Mouse (Mus musculus) adrenal gland, postnatal 14 days (tissue): ENCODE measurements at regions not wholly inside any gene's neighbourhood (a gene's known extent, or its start where the extent isn't known, plus 50 kb on each side); places are given as distances from the start of the nearest gene placed in this dataset.

ENCODE experiments used
- DNase-seq: peaks from one replicate; pipeline ENCODE4 v3.0.0; 2021; ENCODE audit warnings: mixed read lengths

- DNase-seq = no peak
Observed at GRCm38 (mm10) chr15:62150296-62150695, 1227.5 kb upstream of the A1bg start.

GRCm38 (mm10) chr15:62148680-62149237, 1225.9 kb upstream of the A1bg start:
- DNase-seq = peak; percentile 13

GRCm38 (mm10) chr15:62147343-62147953, 1224.6 kb upstream of the A1bg start:
- no peak for DNase-seq

DNA sequence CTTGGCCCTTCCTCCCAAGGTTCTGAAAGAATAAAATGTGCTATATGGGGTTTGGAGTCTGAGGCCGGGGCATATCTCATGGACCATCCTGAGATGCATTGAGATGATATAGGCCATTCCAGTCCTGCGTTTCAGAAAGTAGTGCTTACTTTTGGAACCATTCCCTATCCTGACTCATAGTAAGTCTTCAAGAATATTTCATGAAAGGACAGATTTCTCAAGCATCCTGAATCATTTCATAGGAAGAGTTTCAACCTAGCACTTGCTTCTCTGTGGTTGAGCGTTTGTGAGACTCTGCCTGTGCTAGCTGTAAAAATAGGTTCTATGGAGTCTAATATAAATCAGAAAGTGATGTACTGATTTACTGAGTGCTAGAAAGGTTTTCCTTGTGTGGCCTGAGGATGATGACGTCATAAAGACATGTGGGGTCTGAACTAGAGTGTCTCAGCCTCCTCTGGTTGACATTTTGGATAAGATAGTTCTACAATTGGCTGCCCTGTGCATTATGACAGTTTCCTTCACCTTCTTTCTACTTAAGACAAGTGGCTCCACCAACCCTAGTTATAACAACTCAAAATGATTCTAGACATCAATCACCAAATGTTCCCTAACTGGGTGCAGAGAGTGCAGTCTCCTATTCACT, 1223.0 kb upstream of the A1bg start:
- DNase-seq = no peak

- DNase-seq = no peak
Observed at GRCm38 (mm10) chr15:62144776-62145564, 1222.2 kb upstream of the A1bg start.

DNA sequence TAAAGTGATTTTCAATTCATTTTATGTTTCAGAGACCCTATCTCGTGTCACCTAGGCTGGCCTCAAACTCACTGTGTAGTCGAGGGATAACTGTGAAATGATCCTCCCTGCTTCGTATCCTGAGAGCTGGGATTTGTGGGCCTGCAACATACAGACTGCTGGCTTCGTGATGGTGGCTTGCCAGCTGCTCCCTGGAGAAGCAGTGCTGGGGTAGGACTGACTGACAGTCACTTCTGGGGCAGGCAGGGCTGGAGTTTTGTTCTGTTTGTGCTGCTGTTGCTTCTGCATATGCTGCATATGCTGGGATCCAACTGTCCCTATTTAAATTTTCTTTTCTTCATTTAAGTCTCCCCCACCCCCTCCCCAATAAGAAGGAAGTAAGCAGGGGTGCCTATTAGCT, 1217.0 kb upstream of the A1bg start:
- no peak for DNase-seq

GRCm38 (mm10) chr15:62139192-62139591, 1216.4 kb upstream of the A1bg start:
- DNase-seq = peak; percentile 24

DNA sequence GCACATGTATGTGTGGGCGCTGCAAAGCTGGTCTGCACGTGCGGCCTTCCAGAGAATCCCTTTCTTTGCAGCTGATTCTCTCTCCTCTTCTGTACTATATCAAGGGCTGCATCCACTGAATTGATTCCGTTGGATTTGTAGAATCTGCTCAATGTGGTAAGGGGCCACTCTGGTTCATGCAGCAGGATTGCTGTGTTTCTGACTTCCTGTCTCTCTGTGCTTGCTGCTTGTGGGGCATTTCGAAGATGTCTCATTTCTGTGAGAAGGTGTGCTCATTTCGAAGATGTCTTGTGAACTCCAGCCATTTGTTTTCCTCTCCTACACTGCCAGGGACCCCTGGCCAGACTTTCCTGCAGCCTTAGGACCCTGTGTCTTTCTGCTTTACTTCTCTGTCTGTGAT, 1215.9 kb upstream of the A1bg start:
- no peak for DNase-seq

- peak; percentile 54 for DNase-seq
Observed at GRCm38 (mm10) chr15:62136932-62137594, 1214.3 kb upstream of the A1bg start.

DNA sequence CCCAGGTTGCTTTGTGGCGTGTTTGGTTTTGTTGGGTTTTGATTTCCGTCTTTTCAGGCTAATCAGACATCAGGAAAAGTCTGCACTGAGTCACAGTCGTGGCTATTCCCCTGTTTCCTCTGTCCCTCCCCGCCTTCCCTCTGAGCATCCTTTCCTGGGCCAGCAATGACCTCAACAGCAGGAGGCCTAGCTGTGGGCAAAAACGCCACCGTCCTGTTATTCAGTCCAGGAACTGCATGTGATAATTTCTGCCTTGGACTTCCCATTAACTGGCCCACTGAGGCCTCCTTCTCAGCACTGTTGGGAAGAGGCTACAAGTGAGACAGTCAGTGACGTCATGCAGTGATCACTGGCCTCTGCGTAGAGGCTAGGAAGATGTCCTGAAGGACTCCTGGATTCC, 1212.0 kb upstream of the A1bg start:
- DNase-seq = no peak

GRCm38 (mm10) chr15:62134308-62134707, 1211.5 kb upstream of the A1bg start:
- no peak for DNase-seq

- no peak for DNase-seq
Observed at GRCm38 (mm10) chr15:62132895-62133294, 1210.1 kb upstream of the A1bg start.

GRCm38 (mm10) chr15:62131686-62132085, 1208.9 kb upstream of the A1bg start:
- DNase-seq = no peak

- no peak for DNase-seq
Observed at GRCm38 (mm10) chr15:62130530-62130929, 1207.7 kb upstream of the A1bg start.

GRCm38 (mm10) chr15:62128546-62129212, 1205.9 kb upstream of the A1bg start:
- no peak for DNase-seq

DNA sequence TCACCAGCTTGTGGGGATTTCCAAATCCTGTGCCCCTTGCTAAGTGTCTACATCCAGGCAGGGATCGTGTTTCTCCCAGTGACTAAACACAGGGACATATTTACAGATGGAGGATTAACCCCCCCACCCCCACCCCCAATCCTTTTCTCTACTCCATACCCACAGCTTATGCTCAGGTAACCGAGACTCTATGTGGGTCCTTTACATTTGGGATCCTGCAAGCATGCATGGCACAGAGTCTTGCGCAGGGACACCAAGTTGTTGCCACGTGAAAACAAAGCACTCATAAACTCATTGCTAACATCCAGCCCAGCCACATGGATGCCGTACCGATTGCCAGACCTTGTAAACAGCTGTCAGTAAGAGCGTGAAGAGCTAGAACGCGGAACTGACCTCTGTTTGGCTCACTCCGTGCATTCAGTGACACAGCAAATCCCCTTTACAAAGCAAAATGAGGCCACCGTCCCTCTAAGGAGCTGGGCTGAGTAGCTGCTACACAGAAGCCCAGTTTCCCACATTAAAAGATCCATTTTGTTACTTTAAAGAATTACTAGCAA, 1204.9 kb upstream of the A1bg start:
- no peak for DNase-seq

GRCm38 (mm10) chr15:62125718-62126117, 1202.9 kb upstream of the A1bg start:
- no peak for DNase-seq

GRCm38 (mm10) chr15:62123756-62124155, 1200.9 kb upstream of the A1bg start:
- no peak for DNase-seq

DNA sequence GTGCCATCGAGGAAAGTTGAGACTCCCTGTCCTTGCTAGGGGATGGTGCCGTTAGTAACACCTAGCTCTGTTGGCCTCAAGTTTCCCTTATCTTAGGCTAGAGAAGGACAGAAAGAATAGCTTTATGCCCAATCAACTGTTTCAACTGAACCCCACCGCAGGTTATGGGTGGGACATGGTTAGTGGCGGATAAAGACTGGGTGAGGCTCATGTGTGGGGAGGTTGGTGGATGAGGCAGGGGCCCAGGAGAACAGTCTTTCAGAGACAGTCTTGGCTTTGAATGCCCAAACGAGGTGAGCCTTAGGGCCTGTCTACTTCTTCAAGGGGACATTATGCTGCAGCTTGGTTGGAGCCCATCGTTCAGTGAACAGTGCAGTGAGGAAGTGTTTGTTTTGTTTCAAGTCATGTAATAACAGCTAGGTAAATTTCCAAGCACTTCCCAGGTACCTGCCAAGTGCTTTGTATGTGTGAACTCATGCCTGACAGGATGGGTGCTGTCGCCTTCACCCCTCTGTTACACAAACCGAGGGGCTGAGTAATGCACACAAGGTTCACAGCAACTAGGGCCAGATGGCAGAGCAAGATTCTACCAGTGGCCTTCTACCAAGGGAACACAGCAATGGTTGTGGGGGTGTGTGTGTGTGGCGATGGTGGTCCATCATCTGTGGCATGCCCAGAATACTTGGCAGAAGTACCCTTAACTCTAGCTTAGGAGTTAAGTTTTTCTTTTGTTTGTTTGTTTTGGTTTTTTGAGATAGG, 1199.6 kb upstream of the A1bg start:
- DNase-seq = no peak

DNA sequence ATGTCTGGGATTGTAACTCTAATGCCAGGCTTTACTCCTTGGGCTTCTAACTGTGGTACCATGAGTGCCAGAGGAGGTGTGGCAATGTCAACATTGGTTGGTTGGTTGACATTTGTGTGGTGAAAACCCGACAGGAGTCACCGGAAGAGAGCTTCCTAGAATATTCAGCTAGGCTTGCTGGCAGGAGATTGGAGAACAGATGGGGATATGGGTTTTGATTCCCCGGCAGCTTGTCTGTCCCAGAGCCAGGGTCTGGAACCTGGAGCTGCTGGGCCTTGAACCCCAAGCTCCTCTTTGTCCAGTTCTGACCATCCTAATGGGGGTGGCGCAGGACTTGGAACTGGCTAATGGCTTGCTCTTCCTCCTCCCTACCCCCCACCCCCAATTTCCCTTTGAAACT, 1198.9 kb upstream of the A1bg start:
- no peak for DNase-seq

DNA sequence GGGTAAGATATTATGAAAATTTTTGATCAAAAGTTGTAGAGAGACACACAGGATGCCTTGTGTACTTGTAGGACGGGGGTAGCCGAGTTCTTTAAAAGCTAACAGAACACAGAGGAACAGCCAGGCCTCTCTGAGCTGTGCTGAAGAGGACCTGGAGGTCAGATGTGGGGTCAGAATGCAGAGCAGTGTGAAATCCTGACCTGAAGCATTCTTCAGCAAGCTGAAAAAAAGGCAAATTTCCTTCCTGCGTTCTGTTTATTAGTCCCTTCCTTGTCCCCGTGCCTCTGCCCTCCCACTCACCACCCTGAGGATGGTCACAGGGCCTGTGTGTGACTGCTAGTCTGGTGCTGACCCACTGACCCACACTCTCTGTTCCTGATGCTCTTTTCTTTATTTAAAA, 1197.9 kb upstream of the A1bg start:
- DNase-seq = no peak
